Mouse (Mus musculus) brain, adult 2 months (tissue): Measurements from ENCODE around the gene Umodl1.
A peak's percentile ranks its signal among the peaks of the same experiment; 100 is the strongest.

Source experiments
- DNase-seq: peaks from one replicate; pipeline ENCODE4 v3.0.0; 2011; ENCODE audit warnings: low read depth, low spot score

Umodl1 gene

GRCm38 (mm10) chr17:30996296-30996695 is 41.9 kb downstream of the Umodl1 start:
- DNase-seq = no peak

- DNase-seq = no peak
These were observed 46.5 kb downstream of the Umodl1 start for GRCm38 (mm10) chr17:31000897-31001296.

- no peak for DNase-seq
These were observed 48.2 kb downstream of the Umodl1 start for GRCm38 (mm10) chr17:31002613-31003012.

- DNase-seq = no peak
These were observed 50.8 kb downstream of the Umodl1 start for GRCm38 (mm10) chr17:31005284-31005683.

- DNase-seq = no peak
These were observed 52.9 kb downstream of the Umodl1 start for GRCm38 (mm10) chr17:31007357-31007756.

- no peak for DNase-seq
These were observed 54.0 kb downstream of the Umodl1 start for GRCm38 (mm10) chr17:31008416-31008815.

GRCm38 (mm10) chr17:31011551-31012394 is 57.3 kb downstream of the Umodl1 start:
- peak; percentile 64 for DNase-seq

- peak; percentile 89 for DNase-seq
These were observed 63.8 kb downstream of the Umodl1 start for GRCm38 (mm10) chr17:31018267-31018666.

GRCm38 (mm10) chr17:31019505-31019904 is 65.1 kb downstream of the Umodl1 start:
- DNase-seq = peak; percentile 90

- no peak for DNase-seq
These were observed 65.6 kb downstream of the Umodl1 start for GRCm38 (mm10) chr17:31020078-31020477.

- peak; percentile 73 for DNase-seq
These were observed 66.8 kb downstream of the Umodl1 start for GRCm38 (mm10) chr17:31021276-31021675.

GRCm38 (mm10) chr17:31024125-31024781 is 69.8 kb downstream of the Umodl1 start:
- DNase-seq = peak; percentile 87

GRCm38 (mm10) chr17:31024782-31025125 is 70.3 kb downstream of the Umodl1 start:
- DNase-seq = peak; percentile 72

GRCm38 (mm10) chr17:31026986-31027385 is 72.5 kb downstream of the Umodl1 start:
- no peak for DNase-seq

- DNase-seq = peak; percentile 71
These were observed 73.3 kb downstream of the Umodl1 start for GRCm38 (mm10) chr17:31027723-31028122.

- peak; percentile 35 for DNase-seq
These were observed 74.5 kb downstream of the Umodl1 start for GRCm38 (mm10) chr17:31028821-31029370.

- DNase-seq = no peak
These were observed 75.0 kb downstream of the Umodl1 start for GRCm38 (mm10) chr17:31029407-31029806.

- no peak for DNase-seq
These were observed 77.9 kb downstream of the Umodl1 start for GRCm38 (mm10) chr17:31032341-31032740.

GRCm38 (mm10) chr17:31033251-31033650 is 78.8 kb downstream of the Umodl1 start:
- no peak for DNase-seq

- peak; percentile 74 for DNase-seq
These were observed 79.7 kb downstream of the Umodl1 start for GRCm38 (mm10) chr17:31034165-31034564.

GRCm38 (mm10) chr17:31034674-31035356 is 80.4 kb downstream of the Umodl1 start:
- DNase-seq = no peak
